Mouse (Mus musculus): ENCODE data around the gene Aak1.
"Not testable (repeated sequence)": the region's sequence is repeated elsewhere in the genome, so short reads cannot be mapped to it uniquely, and the experiment has no call there.

Aak1 gene

DNA sequence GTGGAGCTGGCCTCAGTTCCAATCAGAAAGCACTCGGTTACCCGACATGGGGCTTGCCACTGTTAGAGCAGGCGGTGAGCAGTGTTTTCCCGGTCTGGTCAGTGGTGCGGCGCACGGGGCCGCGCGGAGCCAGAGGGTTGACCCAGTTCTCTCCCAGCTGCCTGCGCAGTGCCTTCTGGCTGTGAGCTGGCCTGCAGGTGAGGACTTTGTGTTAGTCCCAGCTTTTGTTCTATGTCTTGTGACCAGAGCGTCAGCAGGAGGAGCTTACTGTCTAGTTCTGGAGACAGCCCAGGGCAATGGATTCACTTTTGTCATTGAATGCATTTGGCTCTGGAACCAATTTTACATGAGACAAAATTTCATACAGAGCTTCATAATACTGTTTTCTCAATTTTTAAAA, 172.5 kb downstream of the Aak1 start:
- DNase-seq (ENCODE audit: low spot score): no peak

DNA sequence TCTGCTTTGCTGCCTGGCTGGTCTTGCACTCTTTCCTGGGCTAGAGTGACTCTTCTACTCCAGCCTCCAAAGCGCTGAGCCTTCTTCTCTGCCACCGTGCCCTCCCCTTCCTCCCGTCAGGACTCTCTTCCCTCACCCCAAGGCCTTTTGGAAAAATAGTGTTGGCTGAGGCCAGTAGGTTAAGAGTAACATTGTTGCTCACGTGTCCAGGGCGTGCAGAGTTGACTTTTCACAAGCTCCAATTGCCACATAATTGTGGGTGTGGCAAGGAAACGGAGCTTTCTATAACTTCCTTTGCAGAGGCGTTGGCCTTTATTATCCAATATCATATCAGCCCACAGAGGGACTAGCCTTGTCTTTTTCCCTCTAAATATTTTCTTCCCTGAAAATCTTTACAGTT, 177.7 kb downstream of the Aak1 start:
- DNase-seq (ENCODE audit: low spot score): no peak

DNA sequence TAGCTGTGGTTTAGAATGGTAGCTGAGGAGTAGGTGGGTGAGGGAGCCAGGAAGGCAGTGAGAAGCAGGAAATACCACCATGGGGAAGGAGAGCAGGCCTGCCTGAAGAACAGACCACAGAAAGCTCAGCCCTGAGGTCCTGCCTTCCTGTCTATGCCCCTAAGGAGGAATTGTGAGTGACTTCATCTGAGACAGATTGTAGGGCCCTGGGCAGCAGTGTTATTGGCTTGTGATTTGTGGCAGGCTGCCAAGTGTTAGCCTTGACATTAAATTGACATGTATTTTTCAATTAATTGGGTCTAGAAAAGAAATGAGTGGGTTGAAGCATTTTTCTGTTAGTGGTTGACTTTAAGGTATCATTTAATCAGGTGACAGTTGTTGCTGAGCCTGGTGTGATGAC, 179.6 kb downstream of the Aak1 start:
- DNase-seq (ENCODE audit: low spot score): no peak

DNA sequence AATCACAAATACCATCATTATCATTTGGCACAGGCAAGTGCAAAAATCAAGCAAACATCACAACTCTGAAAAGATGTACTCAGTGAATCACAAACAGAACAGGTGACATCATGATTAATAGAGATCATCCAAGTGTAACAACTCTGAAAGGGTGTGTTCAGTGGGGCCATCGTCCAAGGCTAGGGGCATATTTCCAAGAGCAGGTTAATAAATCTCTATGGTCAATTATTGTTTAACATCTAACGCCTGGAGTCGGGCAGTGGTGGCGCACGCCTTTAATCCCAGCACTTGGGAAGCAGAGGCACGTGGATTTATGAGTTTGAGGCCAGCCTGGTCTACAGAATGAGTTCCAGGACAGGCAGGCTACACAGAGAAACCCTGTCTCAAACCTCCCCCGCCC, 182.0 kb downstream of the Aak1 start:
- peak; percentile 21 for DNase-seq (ENCODE audit: low spot score)

DNA sequence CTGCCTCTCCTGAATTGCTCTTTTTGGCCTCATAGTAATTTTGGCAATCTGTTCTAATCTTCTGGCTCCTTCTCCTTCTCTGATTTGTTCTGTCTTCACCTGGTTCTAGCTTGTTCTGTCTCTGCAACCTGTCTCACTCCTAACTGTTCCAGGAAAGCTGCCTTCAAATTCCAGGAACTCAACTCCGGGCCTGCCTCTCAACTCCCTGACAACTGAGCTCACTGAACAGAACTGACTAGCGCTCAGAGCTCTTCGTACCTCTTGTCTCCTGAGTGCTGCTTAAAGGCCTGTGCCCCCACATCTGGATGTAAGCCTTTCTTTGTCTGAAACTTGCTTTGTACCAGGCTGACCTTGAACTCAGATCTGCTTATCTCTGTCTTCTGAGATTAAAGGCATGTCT, 183.1 kb downstream of the Aak1 start:
- peak; percentile 61 for DNase-seq (ENCODE audit: low spot score)

DNA sequence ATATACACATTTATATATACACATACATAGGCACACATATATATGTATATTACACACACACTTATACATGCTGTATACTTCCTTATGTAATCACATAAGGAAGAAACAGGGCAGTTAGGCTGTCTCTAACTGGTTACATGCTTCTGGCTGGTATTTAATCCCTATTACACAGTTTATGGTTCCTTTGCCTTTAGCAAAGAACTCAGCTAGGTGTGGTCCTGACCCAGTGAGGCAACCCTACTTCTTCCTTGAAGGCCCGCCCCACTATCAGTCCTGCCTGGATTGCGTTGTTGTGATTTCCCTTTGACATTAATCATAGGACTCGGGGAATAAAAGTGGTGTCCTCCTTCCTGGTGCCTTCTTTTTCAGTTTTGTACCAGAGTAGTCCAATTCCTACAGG, 185.1 kb downstream of the Aak1 start:
- DNase-seq (ENCODE audit: low spot score): no peak

DNA sequence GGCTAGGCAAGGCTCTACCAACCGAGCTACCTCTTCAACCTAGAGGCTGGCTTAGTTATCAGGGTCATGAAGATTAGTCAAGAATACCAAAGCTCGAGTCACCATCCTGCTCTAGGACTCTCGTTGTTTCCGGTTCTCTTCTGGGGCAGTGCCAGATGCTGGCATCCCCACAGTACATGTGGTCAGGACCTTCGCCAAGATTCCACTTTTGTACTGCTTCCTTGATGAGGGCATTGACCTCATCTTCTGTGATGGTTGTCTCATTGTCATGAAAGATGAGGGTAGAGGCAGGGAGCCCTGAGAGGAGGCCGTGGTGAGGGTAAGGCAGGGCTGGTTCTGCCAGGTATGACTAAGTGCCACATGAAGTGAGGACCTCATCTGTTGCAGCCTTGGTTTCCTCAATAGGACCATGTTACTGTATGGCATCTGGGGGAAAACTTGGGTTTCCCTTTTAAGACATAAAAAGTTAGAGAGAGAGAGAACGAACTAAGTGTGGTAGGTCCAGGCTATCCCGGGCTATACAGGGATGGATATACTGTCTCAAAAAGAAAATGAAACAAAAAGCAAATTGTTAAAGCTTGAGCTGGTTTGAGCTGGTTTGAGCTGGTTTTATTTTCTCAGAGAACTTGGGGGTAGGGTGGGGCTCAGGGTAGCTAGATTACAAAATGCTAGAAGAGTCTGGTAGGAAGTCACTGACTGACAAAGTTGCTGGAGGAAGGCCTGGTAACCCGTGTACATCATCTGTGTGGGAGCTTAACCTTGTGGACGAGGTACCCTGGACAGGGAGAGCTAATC, 188.7 kb downstream of the Aak1 start:
- DNase-seq (ENCODE audit: low spot score): no peak

DNA sequence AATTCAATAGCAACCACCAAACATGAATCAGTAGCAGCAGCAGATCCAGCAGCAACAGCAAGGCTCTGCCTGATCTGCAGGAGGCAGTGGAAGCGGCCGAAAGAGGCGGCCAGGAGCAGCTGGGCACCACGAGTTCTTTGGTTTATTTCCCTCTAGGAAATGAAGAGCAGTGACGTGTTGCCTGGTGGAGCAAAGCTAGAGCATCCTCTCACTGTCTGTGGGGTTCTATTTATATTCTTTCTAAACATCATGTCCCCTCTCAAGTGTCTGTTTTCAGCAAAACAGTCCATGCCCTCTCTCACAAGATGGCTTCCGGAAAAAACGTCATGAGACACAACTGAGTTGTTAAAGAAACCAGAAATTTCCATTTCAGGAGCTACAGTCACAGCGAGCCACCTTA, 189.8 kb downstream of the Aak1 start:
- no peak for DNase-seq (ENCODE audit: low spot score)

DNA sequence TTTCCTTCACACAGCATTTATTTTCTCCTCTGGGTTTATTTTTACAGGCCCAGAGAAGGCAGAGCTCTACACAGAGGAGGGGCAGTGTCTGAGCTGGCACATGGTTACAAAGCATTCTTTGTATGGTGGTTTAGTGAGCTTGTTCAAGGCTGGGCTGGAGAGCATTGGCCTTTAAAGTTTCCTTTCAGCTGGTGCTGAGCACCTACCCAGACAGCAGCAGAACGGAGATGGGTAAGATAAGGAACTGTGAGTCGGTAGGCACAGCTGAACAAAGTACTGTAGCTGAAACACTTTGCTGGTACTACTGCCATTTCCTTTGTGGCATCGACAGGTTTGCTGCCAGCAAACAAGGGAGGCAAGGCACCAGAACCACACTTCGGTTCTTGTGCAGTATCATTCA, 191.7 kb downstream of the Aak1 start:
- DNase-seq (ENCODE audit: low spot score): no peak

DNA sequence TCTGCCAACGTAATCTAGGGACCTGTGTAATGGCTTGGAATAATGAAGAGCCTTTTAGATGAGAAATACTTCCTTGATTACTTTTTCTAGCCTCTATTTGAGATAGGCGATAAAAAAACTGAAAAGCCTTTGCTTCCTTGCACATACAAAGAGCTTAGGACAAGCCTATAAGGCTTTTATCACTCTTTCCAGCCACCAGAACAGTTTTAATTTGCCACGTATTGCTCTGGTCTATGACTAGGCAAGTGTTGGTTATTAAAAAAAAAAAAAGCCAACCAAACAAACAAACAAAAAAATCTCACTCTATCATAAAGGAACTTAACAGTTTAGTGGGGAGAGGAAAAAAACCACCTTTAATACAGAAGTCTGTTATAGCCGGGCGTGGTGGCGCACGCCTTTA, 192.1 kb downstream of the Aak1 start:
- no peak for DNase-seq (ENCODE audit: low spot score)

DNA sequence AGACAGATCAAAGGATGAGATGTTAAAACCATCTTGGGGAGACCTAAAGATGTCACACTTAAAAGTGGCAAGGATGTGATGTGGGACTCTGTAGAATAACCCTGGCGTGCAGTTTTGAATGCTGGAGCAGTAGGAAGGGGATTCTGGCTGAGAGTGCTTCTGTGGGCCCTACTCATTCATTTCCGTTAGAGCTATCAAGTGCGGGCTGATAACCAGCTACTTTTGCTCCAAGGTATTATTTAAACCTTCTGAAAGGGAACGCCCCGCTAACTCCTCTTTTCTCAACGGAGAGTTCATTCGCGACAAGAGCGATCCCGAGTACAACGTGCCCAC, 192.7 kb downstream of the Aak1 start:
- no peak for DNase-seq (ENCODE audit: low spot score)

DNA sequence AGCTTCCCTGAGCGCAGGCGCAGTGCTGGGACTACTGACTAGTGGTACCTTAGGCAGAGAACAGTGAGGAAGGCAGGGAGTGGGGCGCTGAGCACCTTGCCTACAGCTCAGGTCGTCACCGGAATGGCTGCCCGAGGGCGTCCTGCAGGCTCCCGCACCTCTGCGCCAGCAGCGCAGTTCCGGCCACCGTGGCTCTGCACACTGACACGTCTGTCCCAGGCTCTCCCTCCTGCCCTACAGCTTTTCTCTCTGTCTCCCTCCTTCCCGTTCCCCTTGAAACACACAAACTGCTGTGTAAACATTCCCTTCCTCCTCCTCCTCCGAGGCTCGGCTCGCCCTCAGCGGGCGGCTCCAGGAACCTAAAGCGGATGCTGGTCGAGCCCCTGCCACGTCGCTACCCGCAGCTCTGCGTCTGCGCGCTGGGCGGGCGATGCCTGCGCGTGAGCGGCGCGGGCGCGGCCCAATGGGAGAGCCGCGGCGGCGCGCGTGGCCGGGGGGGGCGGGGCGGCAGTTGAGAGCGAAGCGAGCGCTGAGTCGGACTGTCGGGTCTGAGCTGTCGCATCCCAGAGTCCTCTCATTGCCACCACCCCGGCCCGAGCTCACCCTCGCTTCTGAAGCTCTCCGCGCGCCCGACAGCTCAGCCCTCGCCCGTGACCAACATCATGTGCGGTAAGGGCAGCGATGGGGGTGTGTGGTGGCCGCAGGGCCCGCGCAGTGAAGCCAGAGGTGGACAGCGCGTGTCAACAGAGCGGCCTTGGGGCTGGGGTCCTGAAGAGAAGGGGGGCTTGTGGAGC, 193.2 kb downstream of the Aak1 start, which contains the start of gene Gfpt1:
Gfpt1 (plus strand) TSS at position 510 of the 794 bp plus-strand sequence.
- DNase-seq (ENCODE audit: low spot score): peak; percentile 95

DNA sequence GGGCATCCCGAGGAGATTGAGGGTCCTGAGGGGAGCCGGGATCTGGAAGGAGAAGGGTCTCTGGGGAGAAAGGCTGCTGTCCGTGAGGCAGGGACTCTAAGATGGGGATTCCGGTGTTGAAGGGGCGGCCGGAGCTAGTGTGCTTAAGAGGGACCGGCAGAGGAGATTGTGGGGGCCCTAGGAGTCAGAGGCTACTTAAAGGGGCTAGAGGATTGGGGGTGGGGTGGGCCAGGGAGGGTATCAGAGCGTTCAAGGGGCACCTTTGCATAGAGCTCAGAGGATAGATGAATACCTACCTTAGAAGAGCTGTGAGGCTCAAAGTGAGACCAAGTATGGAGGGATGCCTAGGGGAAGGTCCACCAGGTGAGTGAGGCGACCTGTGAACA, 193.8 kb downstream of the Aak1 start:
- no peak for DNase-seq (ENCODE audit: low spot score)

DNA sequence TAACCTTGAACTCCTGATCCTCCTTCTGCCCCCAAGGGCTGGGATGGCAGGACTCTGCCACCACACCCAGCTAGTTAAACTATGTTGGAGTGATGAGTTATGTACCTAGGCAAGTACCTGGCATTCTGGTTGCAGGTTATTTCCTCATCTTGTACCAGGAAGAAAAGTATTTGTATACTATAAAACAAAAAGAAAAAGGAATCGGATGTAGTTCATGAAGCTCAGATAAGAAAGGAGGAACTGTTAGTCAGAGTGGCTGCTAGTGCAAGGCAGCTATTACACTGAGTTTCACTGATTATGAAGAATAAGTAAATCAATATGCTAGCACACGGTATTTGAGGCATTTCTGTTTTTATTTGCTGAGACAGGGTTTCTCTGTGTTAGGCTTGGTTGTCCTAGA, 195.6 kb downstream of the Aak1 start:
- DNase-seq (ENCODE audit: low spot score): no peak

DNA sequence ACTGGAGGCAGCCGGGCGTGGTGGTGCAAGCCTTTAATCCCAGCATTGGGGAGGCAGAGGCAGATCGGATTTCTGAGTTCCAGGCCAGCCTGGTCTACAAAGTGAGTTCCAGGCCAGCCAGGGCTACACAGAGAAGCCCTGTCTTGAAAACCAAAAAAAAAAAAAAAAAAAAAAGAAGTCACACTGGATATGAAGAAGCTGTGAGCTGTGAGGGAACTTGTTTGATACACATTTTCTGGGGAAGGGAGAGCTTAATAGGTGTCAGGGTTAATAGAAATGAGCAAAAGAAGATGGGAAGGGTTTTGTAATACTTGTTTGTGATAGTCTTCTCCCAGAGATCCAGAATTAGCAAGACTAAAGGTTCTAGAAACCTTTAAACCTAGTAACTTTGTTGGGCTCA, 196.2 kb downstream of the Aak1 start:
- DNase-seq (ENCODE audit: low spot score): no peak

DNA sequence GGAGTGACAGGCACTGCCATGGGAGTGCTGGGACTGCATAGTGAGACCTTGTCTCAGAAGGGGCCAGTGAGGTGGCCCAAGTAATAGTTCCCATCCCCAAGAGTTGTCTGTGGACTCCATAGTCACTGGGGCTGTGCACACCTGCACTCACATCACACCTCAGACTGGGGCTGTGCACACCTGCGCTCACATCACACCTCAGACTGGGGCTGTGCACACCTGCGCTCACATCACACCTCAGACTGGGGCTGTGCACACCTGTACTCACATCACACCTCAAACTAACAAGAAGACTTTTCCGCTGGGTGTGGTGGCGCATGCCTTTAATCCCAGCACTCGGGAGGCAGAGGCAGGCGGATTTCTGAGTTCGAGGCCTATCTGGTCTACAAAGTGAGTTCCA, 199.4 kb downstream of the Aak1 start:
- DNase-seq (ENCODE audit: low spot score): not testable (repeated sequence)

DNA sequence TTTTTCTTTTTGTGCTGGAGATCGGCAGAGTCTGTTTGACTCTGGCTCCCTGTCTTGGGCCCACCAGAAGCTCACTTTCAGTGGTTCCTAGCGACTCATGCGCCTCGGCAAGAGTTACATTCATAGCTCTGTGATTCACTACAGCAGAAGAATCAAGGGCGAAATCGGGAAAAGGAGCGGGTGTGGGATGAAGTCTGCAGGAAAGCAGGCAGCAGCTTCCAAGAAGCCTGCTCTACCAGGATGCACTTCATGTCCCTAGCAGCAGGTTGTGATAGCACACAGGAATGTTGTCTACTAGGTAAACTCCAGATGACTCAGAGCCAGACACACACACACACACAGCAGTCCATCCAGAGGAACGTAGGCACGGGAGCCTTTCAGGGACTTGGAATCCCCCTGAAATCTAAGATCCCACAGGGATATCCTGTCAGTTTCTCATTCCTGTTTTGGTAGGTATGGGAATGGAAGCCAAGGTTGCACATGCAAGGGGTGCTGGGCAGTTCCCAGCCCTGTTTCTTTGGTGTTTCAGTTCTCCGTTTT, 202.6 kb downstream of the Aak1 start:
- DNase-seq (ENCODE audit: low spot score): no peak
